Mouse (Mus musculus): ENCODE measurements at regions not wholly inside any gene's neighbourhood (a gene's known extent, or its start where the extent isn't known, plus 50 kb on each side); places are given as distances from the start of the nearest gene placed in this dataset.

DNA sequence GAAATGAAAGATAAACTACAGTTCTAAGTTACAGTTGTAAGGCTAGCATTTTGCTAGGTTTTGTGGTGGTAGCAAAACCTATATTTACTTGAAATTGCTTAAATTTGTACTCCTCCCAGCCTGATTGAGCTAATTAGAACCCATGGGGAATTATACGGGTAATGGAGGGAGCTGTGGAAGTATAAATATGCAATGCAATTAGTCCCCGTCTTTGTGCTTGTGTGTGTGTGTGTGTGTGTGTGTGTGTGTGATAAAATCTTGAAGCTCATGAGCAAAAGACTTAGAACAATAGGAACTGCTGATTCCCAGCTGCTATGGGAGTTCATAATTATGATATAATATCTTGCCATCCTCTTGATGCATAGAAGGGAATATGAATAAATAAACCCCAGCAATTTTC lies 321.7 kb upstream of the Thsd7b start:
- no peak for DNase-seq

DNA sequence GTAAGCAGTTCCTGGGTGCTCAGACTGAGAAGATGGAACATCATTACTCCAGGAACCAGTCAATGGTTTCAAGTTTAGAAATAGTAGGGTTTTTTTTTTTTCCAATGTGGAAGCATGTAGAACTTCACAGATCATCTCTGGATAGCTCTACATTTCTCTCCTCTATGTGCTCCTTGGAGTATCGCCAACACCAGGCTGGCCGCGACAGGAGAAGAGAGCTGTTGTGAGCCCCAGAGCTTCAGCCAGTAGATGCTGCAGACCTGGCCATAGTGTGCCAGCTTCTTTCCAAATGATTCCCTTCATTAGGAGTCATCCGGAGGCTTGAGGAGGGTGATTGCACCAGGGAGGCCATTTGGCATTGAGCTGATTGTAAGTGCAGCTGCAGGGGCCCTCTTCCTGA lies 322.6 kb upstream of the Thsd7b start:
- no peak for DNase-seq

DNA sequence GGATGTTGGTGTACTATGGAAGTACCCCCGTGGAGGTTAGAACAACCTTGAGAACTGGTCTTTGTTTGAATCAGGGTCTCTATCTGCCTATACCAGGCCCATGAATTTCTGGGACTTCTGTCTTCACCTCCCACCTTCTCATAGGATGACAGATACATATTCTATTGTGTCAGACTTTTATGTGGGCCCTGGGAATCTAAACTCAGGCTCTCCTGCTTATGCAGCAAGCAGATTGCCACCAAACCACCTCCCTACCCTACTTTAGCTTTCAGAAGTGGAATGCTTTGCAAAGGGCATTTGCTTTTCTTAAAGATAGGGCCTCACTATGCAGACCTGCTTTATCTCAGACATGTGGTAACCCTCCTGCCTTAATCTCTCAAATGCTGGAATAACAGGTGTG lies 322.7 kb upstream of the Cxcr4 start:
- DNase-seq, result no peak

DNA sequence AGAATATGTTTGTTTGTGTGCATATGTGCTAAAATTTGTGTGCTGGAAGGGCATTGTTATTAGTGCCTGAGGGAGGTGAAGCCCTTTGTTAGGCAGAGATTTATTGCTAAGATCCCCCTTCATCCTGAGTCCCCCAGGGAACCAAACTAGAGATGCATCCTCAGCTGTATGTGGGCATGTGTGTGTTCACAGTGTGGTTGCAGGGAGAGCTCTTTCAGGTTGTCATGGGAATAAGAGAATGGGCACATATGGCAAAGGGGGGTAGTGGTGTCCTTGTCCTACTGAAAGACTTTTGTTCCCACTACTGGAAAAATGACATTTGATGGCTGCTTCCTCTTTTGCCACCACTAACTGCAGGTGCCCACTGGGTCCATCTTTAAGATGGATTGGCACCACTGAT lies 320.4 kb upstream of the Cxcr4 start:
- no peak for DNase-seq

GRCm38 (mm10) chr1:128907566-128907965 lies 315.5 kb upstream of the Cxcr4 start:
- DNase-seq, result no peak

DNA sequence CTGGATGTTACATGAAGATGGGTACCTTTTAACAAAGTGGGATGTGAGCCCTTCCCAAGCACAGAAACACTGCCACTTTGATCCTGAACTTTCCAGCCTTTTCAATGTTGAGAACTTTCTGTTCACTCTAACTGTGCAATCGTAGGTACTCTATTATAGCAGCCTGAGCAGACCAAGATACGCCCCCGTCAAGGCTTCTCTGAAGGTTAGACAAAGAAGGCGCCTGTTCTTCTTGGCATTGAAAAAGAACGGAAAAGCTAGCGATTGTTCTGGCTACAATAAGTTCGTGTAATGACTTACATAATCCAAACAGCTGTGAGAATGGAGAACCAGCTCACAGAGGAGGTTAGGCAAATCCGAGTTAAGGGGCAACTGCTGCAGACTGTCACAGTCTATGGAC lies 305.9 kb upstream of the Cxcr4 start:
- no peak for DNase-seq

DNA sequence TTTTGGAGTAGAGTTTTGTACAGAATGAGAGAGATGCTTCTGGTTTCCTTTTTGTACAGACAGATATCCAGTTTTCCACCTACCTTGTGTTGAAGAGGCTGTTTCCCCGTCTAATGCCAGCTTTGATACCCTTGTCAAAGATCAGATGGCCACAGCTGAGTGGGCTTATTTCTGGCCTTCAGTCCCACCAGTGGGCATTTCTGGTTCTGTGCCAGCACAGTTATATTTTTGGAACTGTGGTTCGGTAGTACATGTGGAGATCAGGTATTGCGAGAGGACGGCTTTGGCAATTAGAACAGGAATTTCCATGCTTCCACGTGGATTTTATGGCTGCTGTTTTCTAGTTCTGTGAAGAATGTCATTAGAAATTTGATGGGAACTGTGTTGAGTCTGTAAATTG lies 302.5 kb upstream of the Cxcr4 start:
- DNase-seq, result no peak

- no peak for DNase-seq
Measured at GRCm38 (mm10) chr1:128878291-128878690, 286.2 kb upstream of the Cxcr4 start.

DNA sequence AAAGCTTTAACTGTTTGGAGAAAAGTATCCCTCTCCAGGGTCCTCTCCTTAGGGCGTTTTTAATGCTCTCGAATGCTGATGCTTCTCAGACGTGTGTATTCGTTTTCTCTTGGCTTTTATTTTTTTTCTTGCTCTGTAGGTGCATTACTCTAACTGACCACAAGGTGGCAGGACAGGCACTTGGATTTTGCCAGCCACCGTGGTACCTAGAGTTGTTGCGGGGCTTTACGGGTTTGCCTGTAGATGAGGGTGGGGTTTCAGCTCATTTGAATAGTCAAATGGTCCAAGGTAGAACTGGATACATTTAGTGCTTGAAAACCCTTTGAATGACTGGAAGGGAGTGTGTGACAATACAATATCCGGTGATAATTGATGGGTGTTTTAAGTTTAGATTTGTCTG lies 283.2 kb upstream of the Cxcr4 start:
- peak; percentile 28 for DNase-seq

GRCm38 (mm10) chr1:128874190-128874589 lies 282.1 kb upstream of the Cxcr4 start:
- DNase-seq, result no peak

DNA sequence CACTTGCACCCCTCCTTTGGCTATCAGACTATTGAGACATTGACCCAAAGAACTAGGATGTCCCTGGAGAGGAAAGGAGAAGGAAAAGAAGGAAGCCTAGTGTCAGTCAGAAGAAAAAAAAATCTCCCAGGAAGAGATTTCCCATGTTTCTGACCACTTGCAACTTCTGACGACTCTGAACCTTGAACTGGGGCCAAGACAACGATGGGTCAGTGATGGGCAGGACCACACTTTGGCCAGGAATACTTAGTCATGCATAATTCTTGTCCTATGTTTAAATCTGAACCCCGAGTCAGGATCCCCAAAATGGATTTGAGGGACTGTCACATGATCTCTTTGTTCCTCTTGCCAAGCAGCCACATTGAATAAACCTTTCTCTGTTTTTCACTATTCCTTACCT lies 276.7 kb upstream of the Cxcr4 start:
- DNase-seq, result no peak

DNA sequence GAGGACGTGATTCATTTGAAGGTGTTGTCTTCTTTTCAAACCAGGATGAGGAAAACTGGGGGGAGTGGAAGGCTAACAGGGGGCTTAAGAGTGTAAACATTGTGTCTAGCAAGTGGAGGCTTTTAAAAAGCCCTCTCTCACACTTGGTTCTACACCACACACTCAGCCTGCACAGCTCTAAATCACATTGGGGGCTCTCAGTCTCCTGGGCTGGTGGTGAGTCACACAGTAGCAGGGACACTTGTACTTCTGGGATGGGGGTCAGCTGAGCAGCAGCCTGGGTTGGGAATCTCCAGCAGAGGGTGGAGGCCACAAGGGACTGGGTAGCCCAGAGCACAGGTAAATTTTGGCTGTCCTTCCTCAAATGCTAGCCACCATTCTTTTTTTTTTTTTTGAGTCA lies 268.4 kb upstream of the Cxcr4 start:
- no peak for DNase-seq

DNA sequence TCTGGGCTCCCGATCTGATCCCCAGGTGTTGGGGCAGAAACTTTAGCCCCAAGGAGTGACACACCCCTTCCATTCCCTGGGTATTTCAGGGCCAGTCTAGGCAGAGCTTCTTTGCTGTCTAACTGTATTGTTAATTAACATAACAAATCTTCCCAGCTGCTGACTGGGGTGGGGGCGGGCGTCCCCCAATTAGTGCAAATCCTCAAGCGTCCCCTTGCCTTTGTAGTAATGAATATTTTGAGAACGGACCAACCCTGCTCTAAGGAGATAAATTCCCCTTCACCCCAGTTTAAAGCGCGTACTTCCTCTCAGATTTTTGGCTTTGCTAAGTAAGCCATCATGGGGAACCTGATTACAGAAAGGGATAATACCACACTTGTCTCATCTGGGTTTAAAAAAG lies 268.0 kb upstream of the Cxcr4 start:
- DNase-seq, result no peak

- no peak for DNase-seq
Measured at GRCm38 (mm10) chr1:128858661-128859060, 266.6 kb upstream of the Cxcr4 start.

- DNase-seq, result no peak
Measured at GRCm38 (mm10) chr1:128856933-128857332, 264.8 kb upstream of the Cxcr4 start.

GRCm38 (mm10) chr1:128854649-128855048 lies 262.6 kb upstream of the Cxcr4 start:
- no peak for DNase-seq

GRCm38 (mm10) chr1:128853286-128853685 lies 261.2 kb upstream of the Cxcr4 start:
- no peak for DNase-seq

- no peak for DNase-seq
Measured at GRCm38 (mm10) chr1:128837361-128837760, 245.3 kb upstream of the Cxcr4 start.

DNA sequence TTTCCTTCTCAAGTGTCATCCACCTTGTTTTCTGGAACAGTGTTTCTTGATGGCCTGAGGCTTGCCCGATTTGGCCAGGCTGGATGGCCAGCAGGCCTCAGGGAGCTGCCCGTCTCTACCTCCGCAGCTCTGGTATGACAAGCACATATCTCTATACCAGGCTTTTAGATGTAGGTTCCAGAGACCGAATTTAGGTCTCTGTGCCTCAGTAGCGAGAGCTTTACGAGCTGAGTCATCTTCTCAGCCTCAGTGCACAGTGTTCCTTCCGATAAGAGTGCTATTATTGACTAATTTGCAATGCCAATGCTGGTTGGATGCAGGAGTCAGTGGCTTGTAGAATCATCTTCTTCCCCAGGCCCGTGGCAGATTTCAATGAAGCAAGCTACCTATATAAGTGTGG lies 243.4 kb upstream of the Cxcr4 start:
- DNase-seq, result no peak

- no peak for DNase-seq
Measured at GRCm38 (mm10) chr1:128833096-128833715, 241.1 kb upstream of the Cxcr4 start.

GRCm38 (mm10) chr1:128832201-128832883 lies 240.2 kb upstream of the Cxcr4 start:
- peak; percentile 76 for DNase-seq

DNA sequence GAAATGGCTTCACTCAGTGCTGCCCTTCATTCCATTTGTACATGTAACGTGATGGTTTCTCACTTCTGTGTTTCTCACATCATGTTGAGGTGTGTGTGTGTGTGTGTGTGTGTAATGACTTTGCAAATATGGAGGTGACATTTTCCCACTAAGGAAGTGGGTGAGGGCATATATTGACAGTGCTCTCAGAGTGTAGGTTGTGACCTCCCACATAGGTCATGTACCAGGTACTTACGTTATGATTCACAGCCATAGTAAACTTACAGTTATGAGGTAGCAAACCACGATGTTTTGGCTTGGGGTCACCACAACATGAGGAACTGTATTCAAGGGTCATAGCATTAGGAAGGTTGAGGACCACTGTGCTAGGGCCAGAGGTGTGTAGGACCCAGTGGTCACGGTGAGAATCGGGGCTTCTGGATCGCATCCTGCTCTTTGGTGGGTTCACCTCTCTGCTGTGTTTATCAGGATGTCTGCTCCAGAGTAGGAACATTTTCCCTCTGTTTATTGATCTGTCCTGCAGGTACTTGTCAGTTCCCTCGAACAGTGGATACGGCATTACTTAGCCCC lies 238.7 kb upstream of the Cxcr4 start:
- DNase-seq, result no peak

GRCm38 (mm10) chr1:128829536-128829935 lies 237.4 kb upstream of the Cxcr4 start:
- DNase-seq, result no peak

GRCm38 (mm10) chr1:128826419-128826818 lies 234.3 kb upstream of the Cxcr4 start:
- DNase-seq, result no peak
